Mouse (Mus musculus) skeletal muscle tissue, adult 2 months (tissue): ENCODE data around the gene Hist1h2af.
"Not testable (repeated sequence)": the region's sequence is repeated elsewhere in the genome, so short reads cannot be mapped to it uniquely, and the experiment has no call there.

ENCODE experiments used
- DNase-seq: peaks from one replicate; pipeline ENCODE4 v3.0.0-alpha.2; 2012; ENCODE audit warnings: low read depth, low spot score

Hist1h2af gene

GRCm38 (mm10) chr13:23554925-23555838 is 21.5 kb downstream of the Hist1h2af start:
- DNase-seq, result peak; percentile 73

- peak; percentile 87 for DNase-seq
Measured at GRCm38 (mm10) chr13:23555839-23556416, 22.2 kb downstream of the Hist1h2af start.

- no peak for DNase-seq
Measured at GRCm38 (mm10) chr13:23556906-23557305, 23.2 kb downstream of the Hist1h2af start.

GRCm38 (mm10) chr13:23560699-23561098 is 27.0 kb downstream of the Hist1h2af start:
- not testable (repeated sequence) for DNase-seq

GRCm38 (mm10) chr13:23561531-23561882 is 27.8 kb downstream of the Hist1h2af start:
- DNase-seq, result not testable (repeated sequence)

- DNase-seq, result peak; percentile 98
Measured at GRCm38 (mm10) chr13:23561883-23562659, 28.4 kb downstream of the Hist1h2af start, which contains the start of gene Hist1h3e. TSS of gene Hist1h3e (minus strand) at chr13:23562369.

GRCm38 (mm10) chr13:23562699-23563462 is 29.2 kb downstream of the Hist1h2af start:
- DNase-seq, result peak; percentile 46

- no peak for DNase-seq
Measured at GRCm38 (mm10) chr13:23564482-23564881, 30.8 kb downstream of the Hist1h2af start.

GRCm38 (mm10) chr13:23570261-23571021 is 36.7 kb downstream of the Hist1h2af start:
- not testable (repeated sequence) for DNase-seq

- DNase-seq, result peak; percentile 92
Measured at GRCm38 (mm10) chr13:23571022-23571503, 37.4 kb downstream of the Hist1h2af start, which contains the start of the genes Hist1h2ae and Hist1h2bg. TSS of gene Hist1h2ae (minus strand) at chr13:23571220. TSS of gene Hist1h2bg (plus strand) at chr13:23571396.

GRCm38 (mm10) chr13:23571504-23572217 is 38.0 kb downstream of the Hist1h2af start:
- not testable (repeated sequence) for DNase-seq

- DNase-seq, result no peak
Measured at GRCm38 (mm10) chr13:23572218-23573033, 38.7 kb downstream of the Hist1h2af start.

- DNase-seq, result not testable (repeated sequence)
Measured at GRCm38 (mm10) chr13:23573034-23573897, 39.6 kb downstream of the Hist1h2af start.

- peak; percentile 91 for DNase-seq
Measured at GRCm38 (mm10) chr13:23573898-23574524, 40.3 kb downstream of the Hist1h2af start, which contains the start of the genes Hist1h2bf and Hist1h2ad. TSS of gene Hist1h2bf (minus strand) at chr13:23574196. TSS of gene Hist1h2ad (plus strand) at chr13:23574381.

GRCm38 (mm10) chr13:23574546-23575170 is 41.0 kb downstream of the Hist1h2af start:
- DNase-seq, result not testable (repeated sequence)

- peak; percentile 71 for DNase-seq
Measured at GRCm38 (mm10) chr13:23575271-23575851, 41.7 kb downstream of the Hist1h2af start, which contains the start of gene Hist1h3d. TSS of gene Hist1h3d (plus strand) at chr13:23575763.
